Mouse (Mus musculus) heart, postnatal 0 days (tissue): ENCODE data around the gene Jak3.

Source experiments
- CTCF ChIP-seq: IDR thresholded peaks from 2 replicates; pipeline ENCODE4 v1.5.1; 2016; ENCODE audit warnings: antibody characterized with exemption, control low read depth, low read depth
- EP300 ChIP-seq: IDR thresholded peaks from 2 replicates; pipeline ENCODE4 v1.6.1; 2016; ENCODE audit warnings: antibody characterized with exemption, low read depth

DNA sequence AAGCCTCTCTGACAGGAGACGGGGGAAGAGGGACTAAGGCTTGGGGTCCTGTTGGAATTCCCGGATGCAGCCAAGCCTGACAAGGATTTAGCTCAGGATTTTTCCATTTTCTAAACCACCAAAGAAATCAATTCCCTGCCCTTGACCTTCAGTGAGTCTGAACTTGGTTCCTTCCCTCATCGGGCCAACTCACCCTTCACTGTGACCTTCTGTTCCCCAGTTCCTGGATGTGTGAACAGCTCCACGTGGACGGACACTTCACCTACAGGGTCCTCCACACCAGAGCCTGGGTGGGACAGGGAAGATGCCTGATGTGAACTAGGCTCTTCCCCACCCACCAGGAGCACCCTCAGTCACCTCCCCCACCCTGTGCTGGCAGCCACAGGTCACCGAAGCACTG, 45.3 kb upstream of the Jak3 start:
- TF ChIP-seq CTCF = no peak
- no peak for TF ChIP-seq EP300
